Mouse (Mus musculus): ENCODE data around the gene Mrps10. TPM values are rescaled to one million over a fixed set of nuclear protein-coding genes. Genes with fewer than 3 reads are reported as not detected.

The Mrps10 gene
- total RNA-seq, 4 experiments from 2014 or later = 32.8 to 35.3 (median 33.8) TPM

Other genes with a start within 250 kb of the Mrps10 start
- 1 to 10 TPM; 1.0 to 3.3 (median 1.5) TPM for gene Guca1b, start 16.5 kb downstream of the Mrps10 start, total RNA-seq (2022)
- 1 to 10 TPM in 1 of 4 experiments, under 1 TPM in 2, not detected in 1; 0.37 to 1.2 (median 0.80) TPM for gene Guca1a, start 31.7 kb downstream of the Mrps10 start, total RNA-seq (2022)
- gene AI661453, start 67.7 kb downstream of the Mrps10 start, total RNA-seq (2022) = under 1 TPM; 0.23 to 0.82 (median 0.66) TPM
- under 1 TPM in 2 of 4 experiments, not detected in 2; 0.20 to 0.22 TPM for gene 1700001C19Rik, start 68.5 kb downstream of the Mrps10 start, total RNA-seq (2022)
- gene Taf8, start 133.4 kb downstream of the Mrps10 start, total RNA-seq (2022) = 10 to 100 TPM; 18.4 to 25.0 (median 23.4) TPM
- 10 to 100 TPM; 38.4 to 45.2 (median 38.8) TPM for gene Ccnd3, start 136.2 kb downstream of the Mrps10 start, total RNA-seq (2022)
- 10 to 100 TPM; 16.9 to 18.6 (median 17.8) TPM for gene Bysl, start 242.6 kb downstream of the Mrps10 start, total RNA-seq (2022)
- gene Med20, start 242.7 kb downstream of the Mrps10 start, total RNA-seq (2022) = 10 to 100 TPM; 31.1 to 40.3 (median 33.1) TPM
- gene Gm20517, start 242.7 kb downstream of the Mrps10 start, total RNA-seq (2022) = 1 to 10 TPM; 4.9 to 8.9 (median 7.0) TPM